Mouse (Mus musculus): Measurements from ENCODE around the gene Scml4.
A peak's percentile ranks its signal among the peaks of the same experiment; 100 is the strongest.

Scml4 gene

GRCm38 (mm10) chr10:42897632-42898031, 37.5 kb downstream of the Scml4 start:
- no peak for DNase-seq (ENCODE audit: low spot score in 2 of 2)

- no peak for DNase-seq (ENCODE audit: low spot score in 2 of 2)
Measured at GRCm38 (mm10) chr10:42901361-42901760, 41.2 kb downstream of the Scml4 start.

- no peak for DNase-seq (ENCODE audit: low spot score in 2 of 2)
Measured at GRCm38 (mm10) chr10:42903054-42903453, 42.9 kb downstream of the Scml4 start.

- no peak for DNase-seq (ENCODE audit: low spot score in 2 of 2)
Measured at GRCm38 (mm10) chr10:42908562-42908961, 48.4 kb downstream of the Scml4 start.

- DNase-seq (ENCODE audit: low spot score in 2 of 2): peak in 1 of 2 experiments; percentile 3
Measured at GRCm38 (mm10) chr10:42910567-42910966, 50.4 kb downstream of the Scml4 start.

GRCm38 (mm10) chr10:42912056-42912455, 51.9 kb downstream of the Scml4 start:
- no peak for DNase-seq (ENCODE audit: low spot score in 2 of 2)

- DNase-seq (ENCODE audit: low spot score in 2 of 2): no peak
Measured at GRCm38 (mm10) chr10:42913196-42913595, 53.0 kb downstream of the Scml4 start.

- DNase-seq (ENCODE audit: low spot score in 2 of 2): no peak
Measured at GRCm38 (mm10) chr10:42914146-42914545, 54.0 kb downstream of the Scml4 start.

- no peak for DNase-seq (ENCODE audit: low spot score in 2 of 2)
Measured at GRCm38 (mm10) chr10:42917355-42917754, 57.2 kb downstream of the Scml4 start.

- no peak for DNase-seq (ENCODE audit: low spot score in 2 of 2)
Measured at GRCm38 (mm10) chr10:42919786-42920185, 59.6 kb downstream of the Scml4 start.

GRCm38 (mm10) chr10:42925103-42925866, 65.1 kb downstream of the Scml4 start:
- DNase-seq (ENCODE audit: low spot score in 2 of 2): peak in 1 of 2 experiments; percentile 3

GRCm38 (mm10) chr10:42930121-42930650, 70.0 kb downstream of the Scml4 start:
- DNase-seq (ENCODE audit: low spot score in 2 of 2): peak in 1 of 2 experiments; percentile 5

- no peak for DNase-seq (ENCODE audit: low spot score in 2 of 2)
Measured at GRCm38 (mm10) chr10:42932862-42933480, 72.8 kb downstream of the Scml4 start.

- DNase-seq (ENCODE audit: low spot score in 2 of 2): no peak
Measured at GRCm38 (mm10) chr10:42934672-42935071, 74.5 kb downstream of the Scml4 start.

GRCm38 (mm10) chr10:42936205-42936604, 76.0 kb downstream of the Scml4 start:
- DNase-seq (ENCODE audit: low spot score in 2 of 2): no peak

- DNase-seq (ENCODE audit: low spot score in 2 of 2): no peak
Measured at GRCm38 (mm10) chr10:42938361-42938760, 78.2 kb downstream of the Scml4 start.

- no peak for DNase-seq (ENCODE audit: low spot score in 2 of 2)
Measured at GRCm38 (mm10) chr10:42939691-42940090, 79.5 kb downstream of the Scml4 start.

GRCm38 (mm10) chr10:42940193-42941050, 80.3 kb downstream of the Scml4 start:
- DNase-seq (ENCODE audit: low spot score in 2 of 2): no peak

GRCm38 (mm10) chr10:42941278-42941677, 81.1 kb downstream of the Scml4 start:
- no peak for DNase-seq (ENCODE audit: low spot score in 2 of 2)

- peak in 1 of 2 experiments; percentile 61 for DNase-seq (ENCODE audit: low spot score in 2 of 2)
Measured at GRCm38 (mm10) chr10:42941697-42942221, 81.6 kb downstream of the Scml4 start.

GRCm38 (mm10) chr10:42942300-42942699, 82.1 kb downstream of the Scml4 start:
- no peak for DNase-seq (ENCODE audit: low spot score in 2 of 2)

- DNase-seq (ENCODE audit: low spot score in 2 of 2): no peak
Measured at GRCm38 (mm10) chr10:42945316-42945715, 85.1 kb downstream of the Scml4 start.

Measured in frontal cortex, postnatal 10 days (tissue).